Mouse (Mus musculus) ovary, postnatal 14 days (tissue): ENCODE measurements around the gene Gm3373.
"Not testable (repeated sequence)": the region's sequence is repeated elsewhere in the genome, so short reads cannot be mapped to it uniquely, and the experiment has no call there.

Experiments
- DNase-seq: peaks from one replicate; pipeline ENCODE4 v3.0.0; 2022; ENCODE audit warnings: low spot score

Gene Gm3373

DNA sequence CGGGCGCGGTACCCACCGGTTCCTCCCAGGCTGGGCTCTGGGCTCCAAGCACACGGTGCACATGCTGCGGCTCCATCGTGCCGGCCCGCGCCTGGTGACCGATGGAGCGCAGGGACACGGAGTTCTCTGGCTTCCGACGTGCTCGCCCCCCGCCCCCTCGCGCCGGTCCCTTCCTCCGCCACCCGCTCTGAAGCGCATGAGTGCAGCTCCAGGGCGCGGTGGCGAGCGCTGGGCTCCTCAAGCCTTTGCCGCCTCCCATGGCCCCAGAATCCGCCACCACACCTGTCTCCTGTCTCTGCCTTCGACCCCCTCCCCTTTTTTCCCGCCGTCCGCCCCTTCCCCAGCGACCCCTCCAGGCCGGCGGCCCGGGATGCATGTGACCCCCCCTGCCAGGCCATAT, at the start of gene Gm3373:
Gm3373 (minus strand) TSS at position 101 of the 400 bp plus-strand sequence.
- not testable (repeated sequence) for DNase-seq

GRCm38 (mm10) chr14:5687357-5687756, 54.0 kb downstream of the Gm3373 start, which contains the start of gene Gm9603:
TSS of gene Gm9603 (minus strand) at chr14:5687457.
- not testable (repeated sequence) for DNase-seq
